Mouse (Mus musculus) kidney, postnatal 0 days (tissue): ENCODE results near the gene Fbxw20. TPM values are rescaled to one million over a fixed set of nuclear protein-coding genes. Genes with fewer than 3 reads are reported as not detected.
A peak's percentile ranks its signal among the peaks of the same experiment; 100 is the strongest.
"Not testable (repeated sequence)": the region's sequence is repeated elsewhere in the genome, so short reads cannot be mapped to it uniquely, and the experiment has no call there.

Experiments used
- ATAC-seq: fragments of 200-750 bp; cut with Nextera tagmentation; replicated peaks from 2 replicates; pipeline ENCODE4 v1.8.0; 2017; ENCODE audit warnings: low read depth, moderate number of reproducible peaks, moderate TSS enrichment, moderate library complexity; ENCODE audit not compliant: low FRiP score
- DNase-seq: peaks from one replicate; pipeline ENCODE4 v3.0.0-alpha.2; 2016; ENCODE audit warnings: low spot score
- H3K27ac ChIP-seq: fragments of 300-500 bp; sonication (generic); 2 replicates; pipeline ENCODE4 v1.5.1; 2014; ENCODE audit warnings: mild to moderate bottlenecking
- H3K27me3 ChIP-seq: fragments of 300-500 bp; sonication (generic); 2 replicates; pipeline ENCODE4 v1.6.1; 2014; ENCODE audit warnings: low read length, mixed read lengths; ENCODE audit not compliant: insufficient read depth
- H3K36me3 ChIP-seq: fragments of 300-500 bp; sonication (generic); 2 replicates; pipeline ENCODE4 v1.6.1; 2014; ENCODE audit warnings: low read length, mixed read lengths; ENCODE audit not compliant: insufficient read depth
- H3K4me1 ChIP-seq: fragments of 300-500 bp; sonication (generic); replicated peaks from 2 replicates; pipeline ENCODE4 v1.6.1; 2014; ENCODE audit warnings: antibody characterized with exemption, low read length, mixed read lengths; ENCODE audit not compliant: insufficient read depth
- H3K4me2 ChIP-seq: fragments of 300-500 bp; sonication (generic); 2 replicates; pipeline ENCODE4 v1.6.1; 2014; ENCODE audit warnings: mild to moderate bottlenecking, low read length, moderate library complexity, mixed read lengths
- H3K4me3 ChIP-seq: fragments of 300-500 bp; sonication (generic); replicated peaks from 2 replicates; pipeline ENCODE4 v1.5.1; 2014; ENCODE audit warnings: low read depth, low read length
- H3K9ac ChIP-seq: fragments of 300-500 bp; sonication (generic); 2 replicates; pipeline ENCODE4 v1.6.1; 2014; ENCODE audit warnings: low read depth, low read length
- H3K9me3 ChIP-seq: fragments of 300-500 bp; sonication (generic); replicated peaks from 2 replicates; pipeline ENCODE4 v1.6.1; 2016; ENCODE audit warnings: low read length, inconsistent platforms, mixed read lengths
- CTCF ChIP-seq: IDR thresholded peaks from 2 replicates; pipeline ENCODE4 v1.5.1; 2016; ENCODE audit warnings: antibody characterized with exemption, low read depth, mild to moderate bottlenecking, moderate library complexity
- WGBS: fragments of 180-500 bp; shearing (Covaris S2); extraction: QIAGEN DNeasy Blood & Tissue Kit; methylation state at CpG from one replicate; pipeline ENCODE4 v1.1.7; 2014; 5-methylcytosine and 5-hydroxymethylcytosine counted together
- polyA plus RNA-seq: library from polyadenylated mRNA; unstranded; fragments of >200 nt; fragmentation: Nextera tagmentation; extraction: Ambion mirVana; gene quantifications from 2 replicates; pipeline ENCODE4 v1.2.1, GENCODE M21; 2015

Fbxw20 gene
- not detected in 2 replicates for polyA plus RNA-seq

- ATAC-seq (no peak), DNase-seq (no peak)
- Histone ChIP-seq H3K9me3 (no peaks in the 10 kb centered on the region), H3K4me3 (no peak within 1 kb of the TSS), H3K9ac (no peak within 1 kb of the TSS), H3K4me2 (no peak within 1 kb of the TSS), H3K27ac (no peak within 1 kb of the TSS), H3K36me3 (no peaks in the 10 kb centered on the region), H3K27me3 (no peaks in the 10 kb centered on the region), H3K4me1 (no peaks in the 10 kb centered on the region)
- TF ChIP-seq CTCF: no peak
- WGBS: 86% methylated on average over 1 of the region's 1 CpGs
Measured at GRCm38 (mm10) chr9:109234654-109235053, at the start of gene Fbxw20. Gene Fbxw20 (minus strand): TSS chr9:109234754.

- no peak for ATAC-seq
- no peak overlapping the region for H3K9ac ChIP-seq
- no peak for DNase-seq
- no peaks in the 10 kb centered on the region for H3K9me3 ChIP-seq
- no peaks in the 10 kb centered on the region for H3K27me3 ChIP-seq
- H3K4me2 ChIP-seq: no peak overlapping the region
- no peak overlapping the region for H3K27ac ChIP-seq
- no peak overlapping the region for H3K4me3 ChIP-seq
- H3K4me1 ChIP-seq: no peaks in the 10 kb centered on the region
- TF ChIP-seq CTCF: no peak
- H3K36me3 ChIP-seq: no peaks in the 10 kb centered on the region
- WGBS: 77% methylated on average over 2 of the region's 2 CpGs
Measured at GRCm38 (mm10) chr9:109263041-109263440, 28.5 kb upstream of the Fbxw20 start.

DNA sequence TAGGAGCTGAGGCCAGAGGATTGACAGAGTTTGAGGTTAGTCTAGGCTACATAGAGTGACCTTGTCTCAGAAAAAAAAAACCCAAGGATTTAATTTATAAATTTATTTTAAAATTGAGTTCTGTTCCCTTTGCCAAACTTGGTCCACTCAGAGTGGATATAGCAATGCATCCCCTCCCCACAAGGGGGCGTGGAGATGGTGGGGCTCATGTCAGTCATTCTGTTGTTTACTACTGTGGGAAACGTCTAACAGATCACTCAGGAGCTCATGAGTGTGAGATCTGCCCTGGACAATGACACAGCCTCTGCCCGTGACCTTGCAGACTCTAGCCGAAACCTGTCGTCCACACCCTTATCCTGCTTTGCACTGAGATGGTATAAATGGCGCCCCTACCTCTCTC, 16.1 kb downstream of the Fbxw20 start:
- DNase-seq: no peak
- no peak overlapping the region for H3K9ac ChIP-seq
- H3K9me3 ChIP-seq: no peaks in the 10 kb centered on the region
- H3K27ac ChIP-seq: no peak overlapping the region
- WGBS: 71% methylated on average over 6 of the region's 6 CpGs
- no peaks in the 10 kb centered on the region for H3K36me3 ChIP-seq
- H3K4me1 ChIP-seq: no peaks in the 10 kb centered on the region
- no peak overlapping the region for H3K4me2 ChIP-seq
- no peak for ATAC-seq
- TF ChIP-seq CTCF: peak; percentile 45; the same call in 1 of the 2 replicates
- H3K4me3 ChIP-seq: no peak overlapping the region
- H3K27me3 ChIP-seq: no peaks in the 10 kb centered on the region

- DNase-seq, H3K9ac ChIP-seq, H3K9me3 ChIP-seq, H3K4me2 ChIP-seq, ATAC-seq, H3K27ac ChIP-seq, H3K4me1 ChIP-seq, H3K4me3 ChIP-seq, H3K27me3 ChIP-seq, H3K36me3 ChIP-seq: not testable (repeated sequence)
- 77% methylated on average over 1 of the region's 1 CpGs for WGBS
Measured at GRCm38 (mm10) chr9:109201347-109201746, 33.2 kb downstream of the Fbxw20 start.

GRCm38 (mm10) chr9:109200349-109200748, 34.2 kb downstream of the Fbxw20 start:
- no peak overlapping the region for H3K4me3 ChIP-seq
- no peaks in the 10 kb centered on the region for H3K36me3 ChIP-seq
- no peak overlapping the region for H3K9ac ChIP-seq
- H3K9me3 ChIP-seq: no peaks in the 10 kb centered on the region
- H3K4me2 ChIP-seq: no peak overlapping the region
- H3K27me3 ChIP-seq: no peaks in the 10 kb centered on the region
- TF ChIP-seq CTCF: no peak
- no peak overlapping the region for H3K27ac ChIP-seq
- H3K4me1 ChIP-seq: no peaks in the 10 kb centered on the region
- 92% methylated on average over 1 of the region's 1 CpGs for WGBS
- ATAC-seq (no peak), DNase-seq (no peak)

DNA sequence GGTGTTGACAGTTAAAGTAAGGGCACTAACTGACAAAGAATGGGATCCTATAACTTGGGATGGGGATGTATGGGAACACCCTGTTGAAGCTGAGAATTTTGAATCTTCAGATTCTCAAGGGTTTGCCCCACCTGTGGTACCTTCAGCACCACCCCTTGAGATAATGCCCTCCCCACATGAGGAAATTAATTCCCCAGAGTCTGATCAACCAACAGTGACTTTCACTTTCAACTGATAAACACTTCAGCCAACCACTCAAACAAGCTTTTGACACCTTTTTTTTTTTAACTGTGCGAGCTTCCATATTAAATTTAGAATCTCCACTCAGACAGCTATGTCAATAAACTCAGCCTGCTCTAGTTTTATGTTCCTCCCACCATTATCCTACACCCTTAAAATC, 35.2 kb downstream of the Fbxw20 start:
- 64% methylated on average over 1 of the region's 1 CpGs for WGBS
- ATAC-seq: no peak
- no peak for TF ChIP-seq CTCF

DNA sequence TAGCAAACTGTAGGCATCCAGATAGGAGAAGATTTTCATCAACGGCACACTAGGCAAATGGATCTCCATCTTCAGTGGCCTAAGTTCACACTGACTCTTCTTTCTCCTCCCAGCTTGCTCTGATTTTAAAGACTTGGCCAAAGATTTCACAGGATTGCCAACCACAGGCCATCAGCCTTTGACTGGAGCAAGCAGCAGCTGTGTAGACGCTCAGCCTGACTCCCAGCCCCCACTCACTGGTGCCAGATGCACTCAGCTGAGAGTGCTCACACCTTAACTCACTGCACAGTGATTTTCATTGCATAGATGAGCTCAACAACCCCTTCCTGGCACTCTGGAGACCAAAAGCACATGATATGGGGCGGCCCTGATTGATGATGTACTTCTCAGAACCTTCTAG, 38.7 kb downstream of the Fbxw20 start, which contains the start of gene Fbxw13:
TSS of gene Fbxw13 (minus strand) at position 101 of the 400 bp plus-strand sequence.
- not testable (repeated sequence) for H3K9ac ChIP-seq, H3K4me2 ChIP-seq, H3K27me3 ChIP-seq, ATAC-seq, H3K36me3 ChIP-seq, H3K4me3 ChIP-seq, H3K27ac ChIP-seq, DNase-seq, H3K9me3 ChIP-seq, H3K4me1 ChIP-seq
- WGBS: 80% methylated on average over 3 of the region's 3 CpGs

More for the DNA sequence above, 35.2 kb downstream of the Fbxw20 start:
- no peak for DNase-seq
- Histone ChIP-seq H3K4me3 (no peak overlapping the region), H3K9me3 (no peaks in the 10 kb centered on the region), H3K4me2 (no peak overlapping the region), H3K9ac (no peak overlapping the region), H3K27ac (no peak overlapping the region), H3K36me3 (no peaks in the 10 kb centered on the region), H3K4me1 (no peaks in the 10 kb centered on the region), H3K27me3 (no peaks in the 10 kb centered on the region)
